Mouse (Mus musculus): ENCODE measurements at regions not wholly inside any gene's neighbourhood (a gene's known extent, or its start where the extent isn't known, plus 50 kb on each side); places are given as distances from the start of the nearest gene placed in this dataset.

GRCm38 (mm10) chr3:151003524-151003923 is 434.2 kb upstream of the Adgrl4 start:
- TF ChIP-seq POLR2A (IDR thresholded peaks at IDR 0.05; ENCODE audit: insufficient read depth, low read depth, low read length) (no peak), CTCF (IDR thresholded peaks at IDR 0.05; ENCODE audit: insufficient read depth, low read depth, low read length) (no peak)

Measured in olfactory bulb, adult 2 months (tissue).